Mouse (Mus musculus): ENCODE measurements at regions not wholly inside any gene's neighbourhood (a gene's known extent, or its start where the extent isn't known, plus 50 kb on each side); places are given as distances from the start of the nearest gene placed in this dataset.
A peak's percentile ranks its signal among the peaks of the same experiment; 100 is the strongest.

- DNase-seq (ENCODE audit: low spot score), result no peak
Measured at GRCm38 (mm10) chr7:98768460-98768859, 65.6 kb downstream of the Thap12 start.

GRCm38 (mm10) chr7:98769111-98769734, 65.7 kb upstream of the Wnt11 start:
- DNase-seq (ENCODE audit: low spot score), result no peak

- DNase-seq (ENCODE audit: low spot score), result no peak
Measured at GRCm38 (mm10) chr7:98770257-98770890, 64.5 kb upstream of the Wnt11 start.

GRCm38 (mm10) chr7:98771134-98771775, 63.7 kb upstream of the Wnt11 start:
- DNase-seq (ENCODE audit: low spot score), result no peak

- DNase-seq (ENCODE audit: low spot score), result no peak
Measured at GRCm38 (mm10) chr7:98774597-98774996, 60.3 kb upstream of the Wnt11 start.

GRCm38 (mm10) chr7:98775031-98775430, 59.9 kb upstream of the Wnt11 start:
- no peak for DNase-seq (ENCODE audit: low spot score)

- no peak for DNase-seq (ENCODE audit: low spot score)
Measured at GRCm38 (mm10) chr7:98777304-98777849, 57.5 kb upstream of the Wnt11 start.

GRCm38 (mm10) chr7:98778929-98779328, 56.0 kb upstream of the Wnt11 start:
- peak; percentile 51 for DNase-seq (ENCODE audit: low spot score)

GRCm38 (mm10) chr7:98783521-98783920, 51.4 kb upstream of the Wnt11 start:
- DNase-seq (ENCODE audit: low spot score), result no peak

- DNase-seq (ENCODE audit: low spot score), result no peak
Measured at GRCm38 (mm10) chr7:98783954-98784353, 51.0 kb upstream of the Wnt11 start.

- no peak for DNase-seq (ENCODE audit: low spot score)
Measured at GRCm38 (mm10) chr7:98784369-98784931, 50.5 kb upstream of the Wnt11 start.

All from T-cell, adult 2 months (primary cell).